Mouse (Mus musculus) hindbrain, embryonic 16.5 days (tissue): ENCODE results near the gene Aacs. TPM values are rescaled to one million over a fixed set of nuclear protein-coding genes. Genes with fewer than 3 reads are reported as not detected.
A peak's percentile ranks its signal among the peaks of the same experiment; 100 is the strongest.
"Not testable (repeated sequence)": the region's sequence is repeated elsewhere in the genome, so short reads cannot be mapped to it uniquely, and the experiment has no call there.

Experiments used
- ATAC-seq: fragments of 200-750 bp; cut with Nextera tagmentation; 2 replicates; pipeline ENCODE4 v1.8.0; 2017; ENCODE audit warnings: moderate TSS enrichment, moderate library complexity
- H3K27ac ChIP-seq: fragments of 300-500 bp; sonication (generic); 2 replicates; pipeline ENCODE4 v1.5.1; 2014; ENCODE audit warnings: low read depth, mild to moderate bottlenecking, control low read depth, low read length, moderate library complexity
- H3K27me3 ChIP-seq: fragments of 300-500 bp; sonication (generic); replicated peaks from 2 replicates; pipeline ENCODE4 v1.6.1; 2014; ENCODE audit warnings: low read length; ENCODE audit not compliant: control insufficient read depth, insufficient read depth
- H3K36me3 ChIP-seq: fragments of 300-500 bp; sonication (generic); 2 replicates; pipeline ENCODE4 v1.6.1; 2014; ENCODE audit warnings: mild to moderate bottlenecking, low read length, moderate library complexity, mixed read lengths; ENCODE audit not compliant: control insufficient read depth, insufficient read depth
- H3K4me1 ChIP-seq: fragments of 300-500 bp; sonication (generic); 2 replicates; pipeline ENCODE4 v1.6.1; 2014; ENCODE audit warnings: low read depth, low read length; ENCODE audit not compliant: control insufficient read depth, insufficient read depth
- H3K4me2 ChIP-seq: fragments of 300-500 bp; sonication (generic); 2 replicates; pipeline ENCODE4 v1.6.1; 2014; ENCODE audit warnings: mild to moderate bottlenecking, low read length, control low read depth, moderate library complexity
- H3K4me3 ChIP-seq: fragments of 300-500 bp; sonication (generic); 2 replicates; pipeline ENCODE4 v1.5.1; 2014; ENCODE audit warnings: mild to moderate bottlenecking, low read length, control low read depth, moderate library complexity
- H3K9ac ChIP-seq: fragments of 300-500 bp; sonication (generic); 2 replicates; pipeline ENCODE4 v1.6.1; 2014; ENCODE audit warnings: low read depth, mild to moderate bottlenecking, control low read depth, low read length, moderate library complexity
- H3K9me3 ChIP-seq: fragments of 300-500 bp; sonication (generic); 2 replicates; pipeline ENCODE4 v1.6.1; 2014; ENCODE audit warnings: mild to moderate bottlenecking, low read length, moderate library complexity; ENCODE audit not compliant: control insufficient read depth
- WGBS: fragments of 180-500 bp; shearing (Covaris S2); extraction: QIAGEN DNeasy Blood & Tissue Kit; methylation state at CpG from one replicate; pipeline ENCODE4 v1.1.7; 2014; 5-methylcytosine and 5-hydroxymethylcytosine counted together
- polyA plus RNA-seq: library from polyadenylated mRNA; unstranded; fragments of >200 nt; fragmentation: Nextera tagmentation; extraction: Ambion mirVana; gene quantifications from 2 replicates; pipeline ENCODE4 v1.2.1, GENCODE M21; 2015

Aacs gene
- polyA plus RNA-seq, 1 experiment from 2014 or later = 123 TPM

DNA sequence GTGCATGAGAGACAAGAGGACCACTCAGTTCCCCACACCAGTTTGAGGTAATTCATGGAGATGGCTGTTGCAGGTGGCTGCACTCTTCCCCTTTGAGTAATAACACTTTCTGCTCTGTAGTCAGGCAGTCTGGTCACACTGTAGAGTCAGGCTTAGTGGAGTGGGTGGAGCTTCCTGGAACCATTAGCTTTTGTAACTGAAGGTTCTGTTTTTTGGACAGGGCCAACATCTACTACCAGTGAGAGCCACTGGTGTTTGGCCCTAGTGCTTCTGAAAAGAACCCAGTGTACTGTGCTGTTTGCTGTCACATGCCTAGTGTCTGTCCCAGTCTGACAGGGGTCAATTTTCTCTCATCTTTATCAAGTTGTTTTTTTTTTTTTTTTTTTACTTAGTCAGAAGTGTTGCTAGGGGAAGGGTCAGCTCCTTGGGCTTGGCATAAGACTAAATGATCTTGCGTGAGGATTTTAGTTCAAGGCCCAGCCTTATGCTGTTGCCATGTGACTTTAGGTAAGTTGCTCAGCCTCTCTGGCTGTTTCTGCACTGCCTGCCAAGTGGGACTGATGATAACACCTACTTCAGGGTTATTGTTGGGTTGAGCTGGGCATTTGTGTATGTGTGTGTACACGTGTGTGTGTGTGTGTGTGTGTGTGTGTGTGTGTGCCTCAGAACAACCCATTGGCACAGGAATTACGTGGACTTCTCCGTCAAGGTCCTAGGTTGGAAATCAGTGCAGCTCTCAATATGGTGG is 9.6 kb downstream of the Aacs start:
- no peak overlapping the region for H3K4me3 ChIP-seq
- H3K9ac ChIP-seq = no peak overlapping the region
- H3K27me3 ChIP-seq = no peaks in the 10 kb centered on the region
- no peaks in the 10 kb centered on the region for H3K9me3 ChIP-seq
- no peak for ATAC-seq
- H3K27ac ChIP-seq = no peak overlapping the region
- peaks cover 13% of the 10 kb centered on the region for H3K4me1 ChIP-seq
- 94% methylated on average over 4 of the region's 4 CpGs for WGBS
- peaks cover 20% of the 10 kb centered on the region; the same call in 1 of the 2 replicates for H3K36me3 ChIP-seq
- H3K4me2 ChIP-seq = no peak overlapping the region

DNA sequence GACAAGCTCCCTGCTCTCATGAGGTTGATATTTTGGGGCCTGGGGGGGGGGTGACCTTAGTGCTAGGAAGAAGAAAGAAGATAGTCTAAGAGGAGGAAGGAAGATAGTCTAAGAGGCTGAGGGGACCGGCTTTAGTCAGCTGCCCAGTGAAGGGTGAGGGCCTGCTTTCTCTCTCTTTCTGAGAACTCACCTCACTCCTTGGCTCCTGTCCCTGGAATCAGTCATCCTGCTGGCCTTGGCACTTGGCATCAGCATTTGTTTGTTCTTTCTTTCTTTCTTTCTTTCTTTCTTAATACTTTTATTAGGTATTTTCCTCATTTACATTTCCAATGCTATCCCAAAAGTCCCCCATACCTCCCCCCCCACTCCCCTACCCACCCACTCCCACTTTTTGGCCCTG is 10.5 kb downstream of the Aacs start:
- Histone ChIP-seq H3K4me3 (no peak overlapping the region), H3K27me3 (no peaks in the 10 kb centered on the region), H3K9me3 (no peaks in the 10 kb centered on the region), H3K27ac (no peak overlapping the region), H3K4me2 (no peak overlapping the region), H3K36me3 (peaks cover 20% of the 10 kb centered on the region), H3K9ac (no peak overlapping the region), H3K4me1 (peaks cover 8% of the 10 kb centered on the region)
- WGBS = 93% methylated on average over 1 of the region's 1 CpGs
- ATAC-seq = no peak

DNA sequence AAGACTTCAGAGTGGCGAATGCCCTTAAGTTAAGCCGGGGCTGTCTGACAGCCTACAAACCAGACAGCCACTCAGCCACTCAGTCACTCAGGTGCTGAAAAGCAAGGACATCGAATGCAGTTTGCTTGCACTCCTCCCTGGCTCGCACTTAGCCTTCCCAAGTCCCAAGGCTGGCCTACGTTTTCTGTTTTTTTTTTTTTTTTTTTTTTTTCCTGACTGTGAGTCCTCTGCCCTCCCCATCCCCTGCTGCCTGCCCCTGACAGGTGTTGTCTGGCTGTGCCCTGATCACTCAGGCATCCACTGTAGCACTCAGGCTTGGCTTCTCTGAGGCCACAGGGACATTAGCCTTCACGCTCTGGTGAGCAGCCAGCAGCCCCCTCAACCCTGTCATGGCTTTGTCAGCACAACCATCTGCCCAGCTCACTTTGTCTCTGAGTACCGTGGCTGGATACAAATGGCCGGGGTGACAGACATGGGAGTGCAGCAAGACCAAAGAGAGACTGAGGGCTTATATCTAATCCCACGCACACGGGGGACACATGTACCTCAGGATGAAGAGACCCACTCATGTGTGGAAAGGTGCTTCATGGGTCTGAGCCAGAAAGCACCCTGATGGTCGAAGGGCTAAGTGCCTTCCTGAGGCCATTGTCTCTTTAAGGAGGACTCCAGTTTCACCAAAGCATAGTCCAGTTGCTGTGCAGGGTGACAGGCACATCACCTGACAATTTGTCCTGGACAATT is 11.9 kb downstream of the Aacs start:
- peak overlapping the region; percentile 59 for H3K27ac ChIP-seq
- no peak overlapping the region for H3K4me2 ChIP-seq
- H3K36me3 ChIP-seq = peaks cover 23% of the 10 kb centered on the region
- no peaks in the 10 kb centered on the region for H3K9me3 ChIP-seq
- peaks cover 8% of the 10 kb centered on the region for H3K4me1 ChIP-seq
- no peak overlapping the region for H3K9ac ChIP-seq
- 41% methylated on average over 11 of the region's 11 CpGs for WGBS
- peak; percentile 83 for ATAC-seq
- H3K4me3 ChIP-seq = no peak overlapping the region
- H3K27me3 ChIP-seq = no peaks in the 10 kb centered on the region

DNA sequence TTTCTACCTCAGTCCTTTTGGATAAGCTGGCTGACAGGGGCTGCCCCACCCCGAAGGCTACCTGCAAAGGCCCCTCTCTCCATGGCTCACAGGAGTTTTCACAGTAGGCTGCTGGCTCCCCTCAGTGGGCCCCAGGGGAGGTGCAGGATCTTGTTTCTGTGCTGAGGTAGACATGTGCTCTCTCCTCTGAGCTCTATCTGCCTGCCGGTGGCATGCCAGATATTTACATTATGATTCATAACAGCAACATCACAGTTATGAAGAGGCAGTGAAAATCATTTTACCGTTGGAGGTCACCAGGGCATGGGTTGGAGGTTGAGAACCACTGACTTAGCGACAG is 12.5 kb downstream of the Aacs start:
- peaks cover 23% of the 10 kb centered on the region for H3K36me3 ChIP-seq

DNA sequence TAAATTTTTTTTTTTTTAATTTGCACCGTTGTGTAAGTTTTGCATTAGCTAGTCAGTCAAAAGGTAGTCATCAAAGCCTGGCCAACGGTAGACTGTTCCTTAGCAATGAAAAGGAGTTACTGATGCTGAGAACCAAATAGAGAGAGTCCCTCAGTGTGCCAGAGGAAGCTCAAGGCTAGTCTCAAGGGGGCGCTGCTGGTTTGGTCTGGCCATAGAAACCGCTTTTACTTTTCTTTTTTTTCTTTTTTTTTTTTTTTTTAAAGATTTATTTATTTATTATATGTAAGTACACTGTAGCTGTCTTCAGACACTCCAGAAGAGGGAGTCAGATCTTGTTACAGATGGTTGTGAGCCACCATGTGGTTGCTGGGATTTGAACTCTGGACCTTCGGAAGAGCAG is 13.3 kb downstream of the Aacs start:
- not testable (repeated sequence) for H3K27me3 ChIP-seq, H3K4me2 ChIP-seq, H3K27ac ChIP-seq, H3K4me3 ChIP-seq, ATAC-seq, H3K9ac ChIP-seq, H3K9me3 ChIP-seq, H3K4me1 ChIP-seq
- 90% methylated on average over 5 of the region's 5 CpGs for WGBS
- peaks cover 21% of the 10 kb centered on the region for H3K36me3 ChIP-seq

More for the DNA sequence above, 12.5 kb downstream of the Aacs start:
- ATAC-seq = no peak
- Histone ChIP-seq H3K4me2 (no peak overlapping the region), H3K27me3 (no peaks in the 10 kb centered on the region), H3K4me3 (no peak overlapping the region), H3K9me3 (no peaks in the 10 kb centered on the region), H3K9ac (no peak overlapping the region), H3K4me1 (peaks cover 8% of the 10 kb centered on the region), H3K27ac (peak overlapping the region; percentile 59)
- 59% methylated on average over 4 of the region's 4 CpGs for WGBS

DNA sequence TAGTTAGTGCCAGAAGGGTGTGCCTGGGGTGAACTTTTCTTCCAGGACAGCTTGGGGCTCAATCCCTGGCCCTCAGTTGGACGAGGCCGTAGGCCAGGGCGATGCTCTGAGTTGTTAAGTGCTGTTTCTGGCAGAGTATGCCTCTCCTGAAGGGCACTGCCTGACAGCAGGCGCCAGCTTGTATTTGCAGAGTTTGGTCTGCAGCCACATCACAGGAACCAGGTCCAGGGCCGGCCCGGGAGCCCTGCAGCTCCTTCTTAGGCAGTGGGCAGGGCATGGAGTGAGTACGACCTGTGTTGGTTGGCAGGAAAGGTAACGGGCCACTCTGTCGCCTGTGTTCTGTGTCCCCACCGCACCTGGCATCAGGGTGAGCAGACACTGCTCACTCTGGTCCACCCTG is 15.5 kb downstream of the Aacs start:
- H3K27ac ChIP-seq = no peak overlapping the region
- H3K4me1 ChIP-seq = peaks cover 8% of the 10 kb centered on the region
- no peaks in the 10 kb centered on the region for H3K27me3 ChIP-seq
- no peak overlapping the region for H3K9ac ChIP-seq
- H3K36me3 ChIP-seq = peaks cover 20% of the 10 kb centered on the region
- no peaks in the 10 kb centered on the region for H3K9me3 ChIP-seq
- no peak overlapping the region for H3K4me3 ChIP-seq
- H3K4me2 ChIP-seq = no peak overlapping the region
- WGBS = 80% methylated on average over 10 of the region's 10 CpGs
- 0 out of 2 replicates have a peak, but pooled peaks have one; percentile 5 for ATAC-seq

DNA sequence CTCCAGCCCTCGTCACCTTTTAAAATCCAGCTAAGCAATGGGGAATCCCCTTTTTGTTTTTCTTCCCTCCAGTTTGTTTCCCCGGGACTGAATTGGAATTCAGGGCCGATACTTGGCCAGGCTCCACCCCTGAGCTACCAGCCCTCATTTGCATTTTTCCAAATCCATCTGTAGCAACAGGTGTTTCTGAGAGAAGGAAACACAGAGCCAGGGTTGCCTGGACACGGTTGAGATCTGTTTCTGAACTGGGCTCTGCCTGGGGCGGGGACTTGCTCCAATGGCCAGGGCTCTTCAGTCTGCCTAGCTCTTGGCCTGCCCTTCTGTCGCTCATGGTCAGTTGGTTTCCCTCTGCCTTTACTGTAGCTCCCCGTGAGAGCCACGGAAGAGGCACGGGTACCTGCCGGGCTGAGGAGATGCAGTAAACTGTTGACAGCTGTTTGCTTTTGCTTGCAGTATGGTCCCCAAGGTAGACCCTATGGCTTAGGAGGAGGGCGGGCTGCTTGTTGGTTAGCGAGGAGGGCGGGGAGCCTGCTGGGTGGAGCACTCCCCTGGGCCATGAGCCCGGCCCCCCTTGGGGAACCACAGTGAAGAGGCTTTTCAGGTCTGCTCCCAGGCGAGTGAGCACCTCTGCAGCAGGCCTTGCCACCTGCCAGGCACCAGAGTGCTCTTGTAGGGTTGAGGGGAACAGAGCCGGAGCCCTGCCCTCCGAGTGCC is 16.9 kb downstream of the Aacs start:
- peak; percentile 46 for ATAC-seq
- H3K36me3 ChIP-seq = peaks cover 18% of the 10 kb centered on the region

DNA sequence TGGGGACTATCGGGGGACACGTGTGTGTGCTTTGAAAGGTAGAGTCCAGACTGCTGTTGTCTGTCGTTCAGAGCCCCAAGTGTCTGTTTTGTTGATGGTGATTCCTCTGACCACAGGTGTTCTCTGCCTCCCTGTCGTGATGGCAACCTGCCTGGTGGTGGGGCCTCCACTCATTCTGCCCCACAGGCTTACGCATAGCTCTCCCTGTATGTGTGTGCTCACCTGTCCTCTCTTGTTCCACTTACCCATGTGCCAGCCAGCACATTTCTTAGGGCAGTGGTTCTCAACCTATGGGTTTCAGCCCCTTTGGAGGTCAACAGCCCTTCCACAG is 17.4 kb downstream of the Aacs start:
- no peaks in the 10 kb centered on the region for H3K27me3 ChIP-seq
- WGBS = 63% methylated on average over 5 of the region's 5 CpGs
- no peak overlapping the region for H3K27ac ChIP-seq
- peaks cover 3% of the 10 kb centered on the region for H3K4me1 ChIP-seq
- no peak for ATAC-seq
- H3K9ac ChIP-seq = no peak overlapping the region
- H3K4me2 ChIP-seq = no peak overlapping the region
- no peak overlapping the region for H3K4me3 ChIP-seq
- peaks cover 16% of the 10 kb centered on the region for H3K36me3 ChIP-seq
- no peaks in the 10 kb centered on the region for H3K9me3 ChIP-seq

More for the DNA sequence above, 16.9 kb downstream of the Aacs start:
- Histone ChIP-seq H3K27me3 (no peaks in the 10 kb centered on the region), H3K4me3 (no peak overlapping the region), H3K9me3 (no peaks in the 10 kb centered on the region), H3K27ac (no peak overlapping the region), H3K9ac (no peak overlapping the region), H3K4me1 (peaks cover 4% of the 10 kb centered on the region), H3K4me2 (no peak overlapping the region)
- 54% methylated on average over 17 of the region's 17 CpGs for WGBS

DNA sequence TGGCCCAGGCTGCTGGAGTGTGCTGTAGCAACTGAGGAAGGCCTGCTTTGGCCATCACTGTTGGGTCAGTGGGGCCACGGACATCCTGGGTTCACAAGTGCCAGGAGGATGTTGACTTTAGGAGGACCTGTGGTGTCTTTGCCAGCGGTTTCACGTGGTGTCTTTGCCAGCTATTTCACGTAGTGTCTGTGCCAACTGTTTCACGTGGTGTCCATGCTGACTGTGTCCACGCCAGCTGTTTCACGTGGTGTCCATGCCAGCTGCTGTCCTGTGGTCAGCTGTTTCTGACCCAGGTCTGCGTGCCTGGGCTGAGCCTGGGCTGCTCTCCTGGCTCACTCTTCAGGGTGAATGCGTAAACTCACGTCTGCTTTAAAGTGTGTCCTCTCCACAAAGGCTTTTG is 20.0 kb downstream of the Aacs start:
- H3K4me2 ChIP-seq = no peak overlapping the region
- no peak overlapping the region for H3K4me3 ChIP-seq
- no peak overlapping the region for H3K27ac ChIP-seq
- no peaks in the 10 kb centered on the region for H3K9me3 ChIP-seq
- H3K4me1 ChIP-seq = peaks cover 2% of the 10 kb centered on the region; the same call in 1 of the 2 replicates
- 82% methylated on average over 10 of the region's 10 CpGs for WGBS
- H3K9ac ChIP-seq = no peak overlapping the region
- H3K36me3 ChIP-seq = peaks cover 12% of the 10 kb centered on the region
- no peaks in the 10 kb centered on the region for H3K27me3 ChIP-seq
- ATAC-seq = no peak
